ENCODE assay signal across 28 mouse cellular contexts in genomic region chr6:119165677-119166076, GRCm38 (mm10). TPM values are rescaled to one million over a fixed set of nuclear protein-coding genes. Genes with fewer than 3 reads are reported as not detected.
"Had no signal": no experiment of that assay in that cellular context is flagged by ENCODE, and none has a peak within 500 bp of the region (broad histone marks: within the 10 kb centered on the region; RNA-seq: fewer than 3 reads in every experiment).

No protein-coding gene starts in this region.

- H3K27me3 ChIP-seq: hindbrain, embryonic 12.5 days; intestine, embryonic 15.5 days; limb, embryonic 12.5 days; liver, embryonic 13.5 days had no signal

- H3K36me3 ChIP-seq: hindbrain, embryonic 10.5 days; hindbrain, embryonic 12.5 days; intestine, embryonic 15.5 days; limb, embryonic 10.5 days; limb, embryonic 12.5 days; liver, embryonic 13.5 days; liver, embryonic 15.5 days had no signal

- DNase-seq: gastrocnemius, adult 2 months; gastrocnemius, postnatal 10 days; gastrocnemius, postnatal 25 days; kidney, adult 18-20 months; kidney, adult 8-10 months; kidney, postnatal 10 days; kidney, postnatal 25 days; kidney, postnatal 4 days; liver; liver, embryonic 13.5 days; liver, postnatal 0 days; lung, adult 2 months had no signal

- H3K9ac ChIP-seq: hindbrain, embryonic 12.5 days; hindbrain, embryonic 14.5 days; intestine, embryonic 15.5 days; limb, embryonic 12.5 days; liver, embryonic 13.5 days; liver, embryonic 15.5 days; liver, postnatal 0 days had no signal

- H3K4me2 ChIP-seq: heart, embryonic 11.5 days; hindbrain, embryonic 12.5 days; hindbrain, embryonic 14.5 days; intestine, embryonic 15.5 days; limb, embryonic 12.5 days; liver, embryonic 11.5 days; liver, embryonic 13.5 days; liver, embryonic 15.5 days had no signal

- H3K4me1 ChIP-seq: hindbrain, embryonic 10.5 days; hindbrain, embryonic 12.5 days; intestine, embryonic 15.5 days; limb, embryonic 10.5 days; limb, embryonic 12.5 days; liver, embryonic 13.5 days; liver, embryonic 15.5 days had no signal

- H3K4me3 ChIP-seq: gastrocnemius, adult 2 months; hindbrain, embryonic 10.5 days; hindbrain, embryonic 12.5 days; intestine, embryonic 15.5 days; layer of hippocampus, adult 2 months; left cerebral cortex, adult 2 months; limb, embryonic 10.5 days; limb, embryonic 12.5 days; liver, embryonic 13.5 days; liver, embryonic 15.5 days had no signal

- H3K9me3 ChIP-seq: hindbrain, embryonic 10.5 days; hindbrain, embryonic 12.5 days; intestine, embryonic 15.5 days; limb, embryonic 10.5 days; limb, embryonic 12.5 days; liver, embryonic 13.5 days; liver, embryonic 15.5 days had no signal

- H3K27ac ChIP-seq: gastrocnemius, adult 2 months; hindbrain, embryonic 10.5 days; hindbrain, embryonic 12.5 days; hindbrain, embryonic 14.5 days; intestine, embryonic 15.5 days; layer of hippocampus, adult 2 months; left cerebral cortex, adult 2 months; limb, embryonic 10.5 days; limb, embryonic 12.5 days; liver, embryonic 13.5 days; liver, embryonic 15.5 days had no signal

- ATAC-seq: forebrain, embryonic 16.5 days; hindbrain, embryonic 16.5 days; inflammation-experienced regulatory T-cells, adult 6 months; intestine, embryonic 15.5 days; intestine, postnatal 0 days; liver, postnatal 0 days had no signal

RNA-seq across cellular contexts. Expression of gene Cacna1c, which starts 30.5 kb away (rescaled TPM):
- total RNA-seq: granulocyte monocyte progenitor cell, adult 5-6 weeks had no signal
